Mouse (Mus musculus): ENCODE data around the gene Zdhhc4. TPM values are rescaled to one million over a fixed set of nuclear protein-coding genes. Genes with fewer than 3 reads are reported as not detected.

The Zdhhc4 gene
- polyA plus RNA-seq, 1 experiment from 2014 or later, result 73.5 TPM

DNA sequence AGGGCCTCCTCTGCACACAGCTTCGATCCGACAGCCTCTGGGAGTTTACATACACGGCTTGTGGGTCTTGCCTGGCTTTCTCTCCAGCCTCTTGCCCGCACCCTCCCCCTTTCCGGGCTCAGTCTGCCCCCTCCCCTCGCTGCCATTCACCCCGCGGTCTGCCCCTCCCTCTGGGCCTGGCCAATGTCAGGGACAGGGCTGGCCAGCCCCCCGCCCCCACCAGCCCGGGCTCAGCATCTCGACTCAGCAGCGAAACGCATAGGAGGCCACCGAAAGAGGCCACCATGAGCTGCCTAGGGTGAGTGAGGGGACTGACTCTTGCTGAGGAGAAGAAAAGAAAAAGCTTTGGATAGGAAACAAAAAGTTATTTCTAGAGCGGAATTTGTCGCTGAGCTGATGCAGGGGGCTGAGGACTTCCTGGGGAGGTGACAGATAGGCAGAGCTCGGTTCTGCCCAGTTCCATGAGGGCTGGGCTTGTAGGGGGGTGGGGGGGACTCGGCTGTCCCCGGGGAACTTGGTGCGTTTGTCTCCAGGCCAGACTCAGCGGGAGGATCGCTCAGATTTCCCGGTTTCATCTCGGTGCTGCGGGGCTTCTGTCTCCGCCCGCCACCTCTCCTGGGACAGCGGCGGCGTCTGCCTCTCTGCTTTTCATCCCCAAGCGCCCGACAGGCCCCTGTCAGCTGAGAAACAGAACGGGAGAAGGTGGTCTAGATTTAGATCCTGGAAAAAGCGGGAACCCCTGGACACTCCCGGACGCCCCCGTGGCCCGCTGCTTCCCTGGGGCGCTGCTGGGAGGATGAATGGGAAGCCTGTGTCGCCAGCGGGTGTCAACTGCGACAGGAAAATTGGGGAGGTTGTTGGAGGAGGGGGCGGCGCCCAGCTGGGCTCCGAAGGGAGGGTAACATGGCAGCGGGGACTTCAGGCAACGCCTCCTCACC is 34.9 kb upstream of the Zdhhc4 start:
- 1% methylated on average over 47 of the region's 47 CpGs for WGBS
- Histone ChIP-seq H3K27me3 (replicated peaks; ENCODE audit: control insufficient read depth, insufficient read depth, low read length) (peaks cover 40% of the 10 kb centered on the region), H3K27ac (ENCODE audit: low read depth) (no peak overlapping the region), H3K36me3 (ENCODE audit: control insufficient read depth, insufficient read depth, low read length) (no peaks in the 10 kb centered on the region), H3K4me3 (ENCODE audit: low read depth, low read length) (peak overlapping the region; percentile 51), H3K9me3 (ENCODE audit: control insufficient read depth, low read length) (no peaks in the 10 kb centered on the region), H3K9ac (ENCODE audit: low read length) (peak overlapping the region; percentile 53), H3K4me2 (ENCODE audit: low read length) (peak overlapping the region; percentile 87), H3K4me1 (replicated peaks; ENCODE audit: control insufficient read depth, insufficient read depth, low read length) (peaks cover 5% of the 10 kb centered on the region; the same call in 1 of the 2 replicates)
- ATAC-seq (replicated peaks; ENCODE audit: low FRiP score, low TSS enrichment, low read depth) (peak; percentile 56), DNase-seq (ENCODE audit: low spot score) (peak; percentile 76)

DNA sequence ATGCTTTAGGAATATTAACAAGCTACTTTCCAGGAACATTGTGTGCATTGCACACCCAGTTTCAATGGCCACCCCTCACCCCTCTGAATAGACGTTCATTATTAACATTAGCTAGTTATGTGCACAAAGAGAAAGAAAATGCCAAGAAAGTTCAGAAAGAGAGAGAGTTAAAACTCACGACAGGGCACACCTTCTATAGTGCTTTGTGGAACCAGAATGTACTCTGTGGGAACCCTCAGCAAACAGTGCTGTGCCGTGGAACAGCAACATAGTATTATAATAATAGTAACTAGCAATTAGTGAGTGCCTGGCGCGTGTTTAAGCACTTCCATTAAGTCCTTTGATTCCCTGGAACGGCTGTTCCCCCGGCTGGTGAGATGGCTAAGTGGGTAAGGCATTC is 32.4 kb upstream of the Zdhhc4 start:
- Histone ChIP-seq H3K9ac (ENCODE audit: low read length) (no peak overlapping the region), H3K27me3 (replicated peaks; ENCODE audit: control insufficient read depth, insufficient read depth, low read length) (peaks cover 45% of the 10 kb centered on the region), H3K4me1 (replicated peaks; ENCODE audit: control insufficient read depth, insufficient read depth, low read length) (peaks cover 9% of the 10 kb centered on the region; the same call in 1 of the 2 replicates), H3K27ac (ENCODE audit: low read depth) (no peak overlapping the region), H3K4me3 (ENCODE audit: low read depth, low read length) (no peak overlapping the region), H3K36me3 (ENCODE audit: control insufficient read depth, insufficient read depth, low read length) (no peaks in the 10 kb centered on the region), H3K4me2 (ENCODE audit: low read length) (no peak overlapping the region), H3K9me3 (ENCODE audit: control insufficient read depth, low read length) (no peaks in the 10 kb centered on the region)
- WGBS, result 66% methylated on average over 7 of the region's 7 CpGs
- no peak for DNase-seq (ENCODE audit: low spot score)
- ATAC-seq (replicated peaks; ENCODE audit: low FRiP score, low TSS enrichment, low read depth), result no peak

DNA sequence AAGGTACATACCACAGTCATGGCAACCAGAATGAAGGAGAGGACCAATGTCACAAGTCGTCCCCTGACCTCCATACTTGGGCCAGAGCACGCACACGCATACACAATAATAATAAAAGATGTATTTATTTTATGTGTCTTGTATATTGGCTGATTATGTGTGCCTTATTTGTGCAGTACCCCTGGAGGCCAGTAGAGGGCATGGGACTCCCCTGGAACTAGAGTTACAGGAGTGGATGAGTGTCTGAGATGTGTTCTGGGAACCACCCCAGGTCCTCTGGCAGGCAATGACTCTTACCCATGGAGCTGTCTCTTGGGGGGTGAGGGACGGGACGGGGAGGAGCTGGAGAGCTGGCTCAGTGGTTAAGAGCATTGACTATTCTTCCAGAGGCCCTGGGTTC is 30.9 kb upstream of the Zdhhc4 start:
- Histone ChIP-seq H3K4me3 (ENCODE audit: low read depth, low read length) (no peak overlapping the region), H3K4me1 (replicated peaks; ENCODE audit: control insufficient read depth, insufficient read depth, low read length) (peaks cover 9% of the 10 kb centered on the region; the same call in 1 of the 2 replicates), H3K36me3 (ENCODE audit: control insufficient read depth, insufficient read depth, low read length) (no peaks in the 10 kb centered on the region), H3K9ac (ENCODE audit: low read length) (no peak overlapping the region), H3K27me3 (replicated peaks; ENCODE audit: control insufficient read depth, insufficient read depth, low read length) (peaks cover 36% of the 10 kb centered on the region), H3K4me2 (ENCODE audit: low read length) (no peak overlapping the region), H3K9me3 (ENCODE audit: control insufficient read depth, low read length) (no peaks in the 10 kb centered on the region), H3K27ac (ENCODE audit: low read depth) (no peak overlapping the region)
- DNase-seq (ENCODE audit: low spot score) (no peak), ATAC-seq (replicated peaks; ENCODE audit: low FRiP score, low TSS enrichment, low read depth) (no peak)
- WGBS, result 63% methylated on average over 5 of the region's 5 CpGs

DNA sequence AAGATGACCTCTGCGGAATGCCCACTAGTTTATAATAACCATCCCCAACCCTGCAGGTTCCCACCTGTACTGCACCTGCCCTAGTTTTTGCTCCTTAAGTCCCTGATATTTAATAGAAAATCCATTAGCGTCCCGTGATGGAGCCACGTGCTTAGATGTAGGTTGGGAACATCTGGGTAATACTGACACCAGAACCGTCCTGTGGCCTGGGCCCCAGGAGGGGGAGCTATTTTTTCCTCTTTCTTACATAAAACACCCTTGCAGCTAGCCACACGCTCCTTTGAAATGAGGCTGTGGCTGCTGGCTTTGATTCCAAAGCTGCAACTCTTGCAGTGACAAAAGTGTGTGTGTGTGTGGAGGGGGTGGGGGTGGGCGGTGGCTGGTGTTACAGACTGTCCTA is 30.2 kb upstream of the Zdhhc4 start:
- no peak overlapping the region for H3K4me3 ChIP-seq (ENCODE audit: low read depth, low read length)
- 0 out of 2 replicates have a peak, but pooled peaks cover 5% of the 10 kb centered on the region for H3K4me1 ChIP-seq (replicated peaks; ENCODE audit: control insufficient read depth, insufficient read depth, low read length)
- H3K36me3 ChIP-seq (ENCODE audit: control insufficient read depth, insufficient read depth, low read length), result no peaks in the 10 kb centered on the region
- H3K27ac ChIP-seq (ENCODE audit: low read depth), result no peak overlapping the region
- peaks cover 29% of the 10 kb centered on the region for H3K27me3 ChIP-seq (replicated peaks; ENCODE audit: control insufficient read depth, insufficient read depth, low read length)
- no peak overlapping the region for H3K4me2 ChIP-seq (ENCODE audit: low read length)
- no peak for DNase-seq (ENCODE audit: low spot score)
- no peak overlapping the region for H3K9ac ChIP-seq (ENCODE audit: low read length)
- 35% methylated on average over 7 of the region's 7 CpGs for WGBS
- ATAC-seq (replicated peaks; ENCODE audit: low FRiP score, low TSS enrichment, low read depth), result no peak
- H3K9me3 ChIP-seq (ENCODE audit: control insufficient read depth, low read length), result no peaks in the 10 kb centered on the region

DNA sequence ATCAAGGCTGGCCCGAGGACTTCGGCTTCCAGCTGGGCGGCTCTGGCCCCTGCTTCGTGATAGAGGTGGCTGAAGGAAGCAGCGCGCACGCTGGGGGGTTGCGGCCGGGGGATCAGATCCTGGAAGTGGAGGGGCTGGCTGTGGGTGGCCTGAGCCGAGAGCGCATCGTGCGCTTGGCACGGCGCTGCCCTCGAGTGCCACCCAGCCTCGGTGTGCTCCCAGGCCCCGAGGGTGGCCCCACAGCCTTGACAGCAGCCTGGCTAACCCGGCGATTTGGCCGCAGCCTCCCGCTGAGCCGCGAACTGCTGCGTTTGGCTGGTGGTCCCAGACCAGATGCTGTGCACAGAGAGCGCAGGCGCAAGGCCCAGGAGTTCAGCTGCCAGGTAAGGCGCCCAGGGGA is 28.5 kb upstream of the Zdhhc4 start:
- H3K27ac ChIP-seq (ENCODE audit: low read depth), result no peak overlapping the region
- 3% methylated on average over 28 of the region's 28 CpGs for WGBS
- peak overlapping the region; percentile 13; the same call in 1 of the 2 replicates for H3K4me3 ChIP-seq (ENCODE audit: low read depth, low read length)
- no peaks in the 10 kb centered on the region for H3K36me3 ChIP-seq (ENCODE audit: control insufficient read depth, insufficient read depth, low read length)
- ATAC-seq (replicated peaks; ENCODE audit: low FRiP score, low TSS enrichment, low read depth) (no peak), DNase-seq (ENCODE audit: low spot score) (no peak)
- H3K9me3 ChIP-seq (ENCODE audit: control insufficient read depth, low read length), result no peaks in the 10 kb centered on the region
- H3K4me1 ChIP-seq (replicated peaks; ENCODE audit: control insufficient read depth, insufficient read depth, low read length), result 0 out of 2 replicates have a peak, but pooled peaks cover 5% of the 10 kb centered on the region
- H3K4me2 ChIP-seq (ENCODE audit: low read length), result peak overlapping the region; percentile 34
- H3K9ac ChIP-seq (ENCODE audit: low read length), result no peak overlapping the region
- H3K27me3 ChIP-seq (replicated peaks; ENCODE audit: control insufficient read depth, insufficient read depth, low read length), result peaks cover 29% of the 10 kb centered on the region

DNA sequence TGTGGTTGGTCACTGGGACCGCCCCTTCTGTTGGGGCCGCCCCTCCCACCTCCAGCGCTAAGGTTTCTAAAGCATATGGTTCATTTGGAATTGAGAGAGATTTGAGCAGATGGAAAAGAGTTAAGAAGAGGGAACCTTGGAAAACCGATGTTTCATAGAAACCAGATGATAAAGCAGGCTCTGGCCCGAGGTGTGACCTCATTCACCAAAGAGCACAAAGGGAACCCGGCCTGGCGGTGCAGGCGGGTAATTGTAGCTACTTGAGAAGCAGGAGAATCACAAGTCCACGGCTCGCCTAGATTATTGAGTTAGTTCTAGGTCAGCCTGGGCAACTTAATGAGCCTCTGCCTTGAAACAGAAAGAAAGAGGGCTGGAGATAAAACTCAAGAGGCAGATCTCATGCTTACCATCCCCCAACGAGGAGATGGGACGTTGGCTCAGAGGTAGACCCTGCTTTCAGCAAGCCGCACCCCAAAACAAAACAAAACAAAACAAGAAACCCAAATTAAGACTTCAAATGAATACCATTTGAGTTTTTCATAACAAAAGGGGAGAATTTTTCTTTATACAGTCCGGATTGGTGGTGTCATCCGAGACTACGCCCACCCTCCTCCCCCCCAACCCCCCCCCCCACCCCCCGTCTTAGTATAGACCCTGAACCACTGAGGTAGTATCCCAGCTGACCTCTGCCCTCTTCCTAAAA is 27.8 kb upstream of the Zdhhc4 start, which contains the start of gene Grid2ip:
Grid2ip (plus strand) TSS at position 653 of the 703 bp plus-strand sequence.
- no peaks in the 10 kb centered on the region for H3K9me3 ChIP-seq (ENCODE audit: control insufficient read depth, low read length)
- no peak for ATAC-seq (replicated peaks; ENCODE audit: low FRiP score, low TSS enrichment, low read depth)
- DNase-seq (ENCODE audit: low spot score), result no peak
- no peak within 1 kb of the TSS for H3K27ac ChIP-seq (ENCODE audit: low read depth)
- peak within 1 kb of the TSS; percentile 13; the same call in 1 of the 2 replicates for H3K4me3 ChIP-seq (ENCODE audit: low read depth, low read length)
- 20% methylated on average over 17 of the region's 17 CpGs for whole genome bisulfite sequencing
- no peaks in the 10 kb centered on the region for H3K36me3 ChIP-seq (ENCODE audit: control insufficient read depth, insufficient read depth, low read length)
- no peak within 1 kb of the TSS for H3K9ac ChIP-seq (ENCODE audit: low read length)
- peak within 1 kb of the TSS; percentile 34 for H3K4me2 ChIP-seq (ENCODE audit: low read length)
- 0 out of 2 replicates have a peak, but pooled peaks cover 5% of the 10 kb centered on the region for H3K4me1 ChIP-seq (replicated peaks; ENCODE audit: control insufficient read depth, insufficient read depth, low read length)
- peaks cover 29% of the 10 kb centered on the region for H3K27me3 ChIP-seq (replicated peaks; ENCODE audit: control insufficient read depth, insufficient read depth, low read length)

DNA sequence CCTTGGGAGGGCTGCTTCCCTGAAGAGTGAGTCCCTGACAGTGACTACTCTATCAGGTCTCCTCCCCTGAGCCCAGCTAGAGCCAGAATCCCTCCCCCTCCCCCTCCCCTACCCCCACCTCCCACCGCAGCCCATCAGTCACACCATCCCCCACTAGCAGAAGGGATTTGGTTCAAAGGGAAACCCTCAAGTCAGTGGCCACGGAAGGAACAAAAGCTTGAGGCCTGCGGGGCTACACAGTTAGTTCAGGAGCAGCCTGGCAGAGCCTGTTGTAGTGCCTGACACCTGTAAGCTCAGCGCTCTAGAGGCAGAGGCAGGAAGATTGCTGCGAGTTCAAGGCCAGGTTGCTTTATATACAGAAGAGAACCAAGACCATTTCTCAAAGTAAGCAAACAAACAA is 27.0 kb upstream of the Zdhhc4 start:
- Histone ChIP-seq H3K4me3 (ENCODE audit: low read depth, low read length) (no peak overlapping the region), H3K4me2 (ENCODE audit: low read length) (no peak overlapping the region), H3K4me1 (replicated peaks; ENCODE audit: control insufficient read depth, insufficient read depth, low read length) (0 out of 2 replicates have a peak, but pooled peaks cover 5% of the 10 kb centered on the region), H3K27ac (ENCODE audit: low read depth) (no peak overlapping the region), H3K36me3 (ENCODE audit: control insufficient read depth, insufficient read depth, low read length) (no peaks in the 10 kb centered on the region), H3K9ac (ENCODE audit: low read length) (no peak overlapping the region), H3K9me3 (ENCODE audit: control insufficient read depth, low read length) (no peaks in the 10 kb centered on the region), H3K27me3 (replicated peaks; ENCODE audit: control insufficient read depth, insufficient read depth, low read length) (peaks cover 26% of the 10 kb centered on the region)
- 39% methylated on average over 5 of the region's 5 CpGs for WGBS
- ATAC-seq (replicated peaks; ENCODE audit: low FRiP score, low TSS enrichment, low read depth), result no peak
- no peak for DNase-seq (ENCODE audit: low spot score)

DNA sequence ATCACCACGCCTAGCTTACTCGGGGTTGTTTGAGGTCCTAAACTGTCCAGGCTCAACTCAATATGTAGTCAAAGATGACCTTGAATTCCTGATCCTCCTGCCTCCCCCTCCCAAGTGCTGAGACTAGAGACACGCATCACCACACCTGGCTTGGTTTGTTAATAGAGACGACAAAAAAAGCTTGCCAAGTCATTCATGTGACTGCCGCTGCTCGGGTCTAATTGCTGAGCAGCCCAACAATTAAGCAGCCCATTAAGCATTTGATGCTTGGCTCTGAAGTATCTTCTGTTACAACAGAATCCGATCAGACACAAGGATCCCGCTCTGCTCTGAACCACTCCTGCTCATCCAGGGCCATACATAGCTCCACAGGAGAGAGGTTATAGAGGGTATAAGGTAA is 17.3 kb upstream of the Zdhhc4 start:
- ATAC-seq (replicated peaks; ENCODE audit: low FRiP score, low TSS enrichment, low read depth) (no peak), DNase-seq (ENCODE audit: low spot score) (no peak)
- no peak overlapping the region for H3K4me2 ChIP-seq (ENCODE audit: low read length)
- no peaks in the 10 kb centered on the region for H3K27me3 ChIP-seq (replicated peaks; ENCODE audit: control insufficient read depth, insufficient read depth, low read length)
- no peak overlapping the region for H3K4me3 ChIP-seq (ENCODE audit: low read depth, low read length)
- H3K27ac ChIP-seq (ENCODE audit: low read depth), result no peak overlapping the region
- H3K36me3 ChIP-seq (ENCODE audit: control insufficient read depth, insufficient read depth, low read length), result no peaks in the 10 kb centered on the region
- peaks cover 5% of the 10 kb centered on the region; the same call in 1 of the 2 replicates for H3K9me3 ChIP-seq (ENCODE audit: control insufficient read depth, low read length)
- no peaks in the 10 kb centered on the region for H3K4me1 ChIP-seq (replicated peaks; ENCODE audit: control insufficient read depth, insufficient read depth, low read length)
- H3K9ac ChIP-seq (ENCODE audit: low read length), result no peak overlapping the region
- WGBS, result 75% methylated on average over 8 of the region's 8 CpGs

All from intestine, embryonic 14.5 days (tissue).